Mouse (Mus musculus) hindbrain, embryonic 13.5 days (tissue): Measurements from ENCODE around the gene Zfp46. TPM values are rescaled to one million over a fixed set of nuclear protein-coding genes. Genes with fewer than 3 reads are reported as not detected.

Source experiments
- ATAC-seq: fragments of 200-750 bp; cut with Nextera tagmentation; 2 replicates; pipeline ENCODE4 v1.8.0; 2017; ENCODE audit warnings: moderate TSS enrichment; ENCODE audit not compliant: low FRiP score
- H3K27ac ChIP-seq: fragments of 300-500 bp; sonication (generic); 2 replicates; pipeline ENCODE4 v1.5.1; 2015; ENCODE audit warnings: inconsistent platforms, mild to moderate bottlenecking, moderate library complexity
- H3K27me3 ChIP-seq: fragments of 300-500 bp; sonication (generic); 2 replicates; pipeline ENCODE4 v1.6.1; 2015; ENCODE audit warnings: mild to moderate bottlenecking, inconsistent platforms
- H3K36me3 ChIP-seq: fragments of 300-500 bp; sonication (generic); 2 replicates; pipeline ENCODE4 v1.6.1; 2015; ENCODE audit warnings: mild to moderate bottlenecking, inconsistent platforms
- H3K4me1 ChIP-seq: fragments of 300-500 bp; sonication (generic); replicated peaks from 2 replicates; pipeline ENCODE4 v1.6.1; 2015; ENCODE audit warnings: inconsistent platforms
- H3K4me2 ChIP-seq: fragments of 300-500 bp; sonication (generic); 2 replicates; pipeline ENCODE4 v1.6.1; 2015; ENCODE audit warnings: inconsistent platforms, mild to moderate bottlenecking, moderate library complexity
- H3K4me3 ChIP-seq: fragments of 300-500 bp; sonication (generic); 2 replicates; pipeline ENCODE4 v1.5.1; 2015; ENCODE audit warnings: mild to moderate bottlenecking, inconsistent platforms
- H3K9ac ChIP-seq: fragments of 300-500 bp; sonication (generic); 2 replicates; pipeline ENCODE4 v1.6.1; 2015; ENCODE audit warnings: mild to moderate bottlenecking, inconsistent platforms
- H3K9me3 ChIP-seq: fragments of 300-500 bp; sonication (generic); 2 replicates; pipeline ENCODE4 v1.6.1; 2016; ENCODE audit warnings: inconsistent platforms
- WGBS: fragments of 180-500 bp; shearing (Covaris S2); methylation state at CpG from one replicate; pipeline ENCODE4 v1.1.7; 2015; 5-methylcytosine and 5-hydroxymethylcytosine counted together
- polyA plus RNA-seq: library from polyadenylated mRNA; unstranded; fragments of >200 nt; fragmentation: Nextera tagmentation; extraction: Ambion mirVana; gene quantifications from 2 replicates; pipeline ENCODE4 v1.2.1, GENCODE M21; 2015

The Zfp46 gene
- polyA plus RNA-seq, 1 experiment from 2014 or later: 41.3 TPM

DNA sequence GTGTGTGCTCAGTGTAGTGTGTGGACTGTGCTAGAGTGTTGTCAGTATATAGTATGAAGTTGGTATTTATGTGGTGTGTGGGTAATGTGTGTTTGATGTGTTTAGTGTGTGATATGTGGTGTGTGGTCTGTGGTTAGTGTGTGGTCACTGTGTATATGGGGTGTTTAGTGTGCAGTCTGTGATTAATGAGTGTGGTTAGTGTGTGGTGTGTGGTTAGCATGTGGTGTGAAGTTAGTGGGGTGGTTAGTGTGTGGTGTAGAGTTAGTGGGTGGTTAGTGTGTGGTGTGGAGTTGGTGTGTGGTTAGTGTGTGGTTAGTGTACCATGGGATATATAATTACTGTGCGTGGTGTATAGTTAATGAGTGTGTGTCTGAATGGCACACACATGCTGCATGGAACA lies 15.6 kb upstream of the Zfp46 start:
- Histone ChIP-seq H3K36me3 (no peaks in the 10 kb centered on the region), H3K9me3 (peaks cover 4% of the 10 kb centered on the region; the same call in 1 of the 2 replicates), H3K4me3 (no peak overlapping the region), H3K9ac (no peak overlapping the region), H3K4me2 (no peak overlapping the region), H3K27me3 (peaks cover 6% of the 10 kb centered on the region; the same call in 1 of the 2 replicates), H3K27ac (no peak overlapping the region), H3K4me1 (no peaks in the 10 kb centered on the region)
- whole genome bisulfite sequencing: 91% methylated on average over 1 of the region's 1 CpGs
- ATAC-seq: no peak

DNA sequence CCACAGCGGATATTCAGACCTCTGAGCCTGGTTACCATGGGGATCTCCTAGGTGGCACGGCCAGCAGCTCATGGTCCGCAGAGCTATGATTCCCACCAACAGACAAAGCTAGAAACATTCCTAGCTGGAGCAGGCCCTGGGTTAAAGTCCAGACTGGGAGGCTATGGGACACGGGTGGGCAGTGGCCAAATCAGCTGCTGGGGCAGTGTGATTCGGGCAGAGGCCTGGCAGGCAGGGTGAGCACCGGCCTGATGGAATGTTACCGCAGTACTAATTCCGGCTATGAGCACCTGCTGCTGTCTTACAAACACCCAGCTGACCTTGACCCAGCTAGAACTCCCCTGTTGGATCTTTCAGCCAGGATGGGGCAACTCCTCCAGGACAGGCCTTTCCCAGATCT lies 13.8 kb upstream of the Zfp46 start:
- no peak for ATAC-seq
- Histone ChIP-seq H3K9me3 (peaks cover 4% of the 10 kb centered on the region; the same call in 1 of the 2 replicates), H3K4me2 (no peak overlapping the region), H3K27me3 (no peaks in the 10 kb centered on the region), H3K4me1 (no peaks in the 10 kb centered on the region), H3K36me3 (no peaks in the 10 kb centered on the region), H3K27ac (no peak overlapping the region), H3K9ac (no peak overlapping the region), H3K4me3 (no peak overlapping the region)
- 82% methylated on average over 8 of the region's 8 CpGs for WGBS

- 91% methylated on average over 8 of the region's 8 CpGs for WGBS
- Histone ChIP-seq H3K36me3 (no peaks in the 10 kb centered on the region), H3K27ac (no peak overlapping the region), H3K4me1 (peaks cover 27% of the 10 kb centered on the region), H3K4me3 (no peak overlapping the region), H3K4me2 (no peak overlapping the region), H3K9me3 (no peaks in the 10 kb centered on the region), H3K9ac (no peak overlapping the region), H3K27me3 (0 out of 2 replicates have a peak, but pooled peaks cover 10% of the 10 kb centered on the region)
- ATAC-seq: no peak
These were observed 3.4 kb upstream of the Zfp46 start for GRCm38 (mm10) chr4:136281097-136281496.

DNA sequence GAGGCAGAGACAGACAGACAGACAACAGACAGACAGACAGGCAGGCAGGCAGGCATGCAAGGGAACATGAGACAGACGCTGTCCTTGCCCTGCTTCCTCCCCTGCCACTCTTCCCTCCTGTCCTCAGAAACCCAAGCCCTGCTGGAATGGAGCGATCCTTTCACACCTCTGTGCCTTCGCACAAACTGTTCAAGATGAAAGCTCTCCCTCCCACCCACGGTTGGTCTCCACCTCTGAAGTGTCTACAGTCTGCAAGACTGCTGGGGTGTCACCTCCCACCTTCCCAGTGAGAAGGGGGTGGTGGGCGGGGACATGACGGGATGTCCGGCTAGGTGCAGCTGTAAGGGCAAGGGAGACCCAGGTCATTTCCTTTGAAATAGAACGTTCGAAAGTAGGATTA lies 2.9 kb upstream of the Zfp46 start:
- Histone ChIP-seq H3K4me2 (no peak overlapping the region), H3K4me1 (peaks cover 31% of the 10 kb centered on the region), H3K9me3 (no peaks in the 10 kb centered on the region), H3K4me3 (no peak overlapping the region), H3K27ac (no peak overlapping the region), H3K27me3 (0 out of 2 replicates have a peak, but pooled peaks cover 8% of the 10 kb centered on the region), H3K36me3 (no peaks in the 10 kb centered on the region), H3K9ac (0 out of 2 replicates have a peak overlapping the region, but pooled peaks have one; percentile 24)
- WGBS: 72% methylated on average over 9 of the region's 9 CpGs
- no peak for ATAC-seq

GRCm38 (mm10) chr4:136282621-136283480 lies 1.6 kb upstream of the Zfp46 start:
- no peak for ATAC-seq
- peaks cover 6% of the 10 kb centered on the region for H3K36me3 ChIP-seq
- 15% methylated on average over 10 of the region's 10 CpGs for WGBS
- H3K27me3 ChIP-seq: 0 out of 2 replicates have a peak, but pooled peaks cover 4% of the 10 kb centered on the region
- H3K4me3 ChIP-seq: no peak overlapping the region
- H3K27ac ChIP-seq: peak overlapping the region; percentile 95
- H3K9me3 ChIP-seq: no peaks in the 10 kb centered on the region
- no peak overlapping the region for H3K4me2 ChIP-seq
- peak overlapping the region; percentile 51 for H3K9ac ChIP-seq
- peaks cover 43% of the 10 kb centered on the region for H3K4me1 ChIP-seq

- H3K27me3 ChIP-seq: peaks cover 11% of the 10 kb centered on the region
- no peak for ATAC-seq
- peaks cover 44% of the 10 kb centered on the region for H3K4me1 ChIP-seq
- WGBS: 28% methylated on average over 2 of the region's 2 CpGs
- H3K4me3 ChIP-seq: no peak overlapping the region
- H3K27ac ChIP-seq: peak overlapping the region; percentile 95
- peaks cover 15% of the 10 kb centered on the region for H3K36me3 ChIP-seq
- H3K9me3 ChIP-seq: peaks cover 6% of the 10 kb centered on the region; the same call in 1 of the 2 replicates
- peak overlapping the region; percentile 87; the same call in 1 of the 2 replicates for H3K4me2 ChIP-seq
- no peak overlapping the region for H3K9ac ChIP-seq
These were observed 700 bp upstream of the Zfp46 start for GRCm38 (mm10) chr4:136283783-136284182.

GRCm38 (mm10) chr4:136284891-136285290 lies 408 bp downstream of the Zfp46 start:
- Histone ChIP-seq H3K4me1 (peaks cover 50% of the 10 kb centered on the region), H3K27me3 (peaks cover 22% of the 10 kb centered on the region), H3K4me3 (peak overlapping the region; percentile 73), H3K36me3 (peaks cover 26% of the 10 kb centered on the region), H3K9me3 (peaks cover 8% of the 10 kb centered on the region; the same call in 1 of the 2 replicates), H3K27ac (peak overlapping the region; percentile 95), H3K4me2 (peak overlapping the region; percentile 87), H3K9ac (peak overlapping the region; percentile 88)
- ATAC-seq: 0 out of 2 replicates have a peak, but pooled peaks have one; percentile 3
- 33% methylated on average over 6 of the region's 6 CpGs for WGBS

DNA sequence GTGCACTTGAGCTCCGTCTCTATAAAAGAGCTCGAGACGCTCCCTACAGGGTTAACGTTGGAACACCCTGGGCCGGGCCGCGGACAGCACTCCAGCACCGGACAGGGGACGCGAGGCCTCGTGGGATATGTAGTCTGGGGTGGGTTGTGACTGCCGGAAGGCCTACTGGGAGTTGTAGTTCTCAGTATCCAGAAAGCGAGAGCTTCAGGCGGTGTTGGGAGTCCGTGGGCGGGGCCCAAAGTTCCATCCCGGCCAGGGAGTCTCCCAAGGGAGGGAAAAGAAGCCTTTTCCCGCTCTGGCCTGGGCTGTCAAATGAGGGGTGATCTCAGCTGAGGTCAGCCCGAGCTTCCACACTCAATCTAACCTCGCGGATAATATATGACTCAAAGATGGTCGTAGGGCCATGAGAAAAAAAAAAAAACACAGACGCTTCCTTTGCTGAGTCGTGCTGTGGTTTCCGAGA lies 896 bp downstream of the Zfp46 start:
- Histone ChIP-seq H3K4me2 (peak overlapping the region; percentile 87), H3K27me3 (peaks cover 27% of the 10 kb centered on the region), H3K4me1 (peaks cover 54% of the 10 kb centered on the region), H3K27ac (peak overlapping the region; percentile 95), H3K9ac (peak overlapping the region; percentile 88), H3K4me3 (peak overlapping the region; percentile 73), H3K36me3 (peaks cover 31% of the 10 kb centered on the region), H3K9me3 (peaks cover 8% of the 10 kb centered on the region; the same call in 1 of the 2 replicates)
- WGBS: under 1% methylated on average over 25 of the region's 25 CpGs
- ATAC-seq: peak; percentile 94

DNA sequence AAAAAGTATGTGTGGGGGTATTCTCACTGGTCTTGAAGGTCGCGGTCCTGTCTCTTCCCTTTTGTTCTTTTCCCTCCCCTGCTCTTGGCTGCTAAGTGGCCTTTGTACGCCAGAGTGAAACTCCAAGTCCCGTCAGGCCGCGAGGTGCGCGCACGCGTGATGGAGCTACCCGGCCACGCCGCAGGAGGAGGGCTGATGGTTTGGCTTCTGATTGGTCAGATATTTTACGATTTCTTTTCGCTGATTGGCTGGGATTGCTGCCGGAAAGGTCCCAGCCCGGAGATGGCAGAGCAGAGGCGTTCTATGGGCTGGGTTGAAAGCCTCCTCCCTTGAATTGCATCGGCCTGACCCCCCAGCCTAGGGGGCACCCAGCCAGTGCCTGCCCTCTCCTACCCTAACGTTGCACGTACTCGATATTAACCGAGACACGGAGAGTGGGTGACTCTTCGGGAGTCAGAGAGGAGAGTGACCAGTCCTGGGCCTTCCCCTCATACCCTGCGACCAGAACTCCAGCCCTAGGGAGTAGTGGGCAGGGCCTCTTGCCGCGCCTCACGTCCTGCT lies 1.4 kb downstream of the Zfp46 start:
- peaks cover 36% of the 10 kb centered on the region for H3K36me3 ChIP-seq
- peak overlapping the region; percentile 73 for H3K4me3 ChIP-seq
- H3K4me2 ChIP-seq: peak overlapping the region; percentile 87
- peak overlapping the region; percentile 95 for H3K27ac ChIP-seq
- H3K27me3 ChIP-seq: peaks cover 28% of the 10 kb centered on the region
- H3K4me1 ChIP-seq: peaks cover 60% of the 10 kb centered on the region
- WGBS: under 1% methylated on average over 29 of the region's 29 CpGs
- H3K9me3 ChIP-seq: peaks cover 8% of the 10 kb centered on the region; the same call in 1 of the 2 replicates
- H3K9ac ChIP-seq: peak overlapping the region; percentile 88
- peak; percentile 94 for ATAC-seq

DNA sequence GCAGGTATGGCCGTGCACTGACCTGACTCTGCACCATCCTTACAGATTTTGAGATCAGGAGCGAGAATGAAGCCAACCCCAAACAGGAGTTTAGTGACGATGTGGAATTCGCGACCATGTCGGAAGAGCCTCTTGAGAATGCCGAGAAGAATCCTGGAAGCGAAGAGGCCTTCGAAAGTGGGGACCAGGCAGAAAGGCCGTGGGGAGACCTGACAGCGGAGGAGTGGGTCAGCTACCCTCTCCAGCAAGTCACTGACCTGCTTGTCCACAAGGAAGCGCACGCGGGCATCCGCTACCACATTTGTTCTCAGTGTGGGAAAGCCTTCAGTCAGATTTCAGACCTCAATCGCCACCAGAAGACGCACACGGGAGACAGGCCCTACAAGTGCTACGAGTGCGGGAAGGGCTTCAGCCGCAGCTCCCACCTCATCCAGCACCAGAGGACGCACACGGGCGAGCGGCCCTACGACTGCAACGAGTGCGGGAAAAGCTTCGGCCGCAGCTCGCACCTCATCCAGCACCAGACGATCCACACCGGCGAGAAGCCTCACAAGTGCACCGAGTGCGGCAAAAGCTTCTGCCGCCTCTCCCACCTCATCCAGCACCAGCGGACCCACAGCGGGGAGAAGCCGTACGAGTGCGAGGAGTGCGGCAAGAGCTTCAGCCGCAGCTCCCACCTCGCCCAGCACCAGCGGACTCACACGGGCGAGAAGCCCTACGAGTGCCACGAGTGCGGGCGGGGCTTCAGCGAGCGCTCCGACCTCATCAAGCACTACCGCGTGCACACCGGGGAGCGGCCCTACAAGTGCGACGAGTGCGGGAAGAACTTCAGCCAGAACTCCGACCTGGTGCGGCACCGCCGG lies 5.7 kb downstream of the Zfp46 start:
- Histone ChIP-seq H3K27ac (no peak overlapping the region), H3K4me3 (peak overlapping the region; percentile 2; the same call in 1 of the 2 replicates), H3K4me1 (peaks cover 43% of the 10 kb centered on the region), H3K9me3 (peaks cover 8% of the 10 kb centered on the region; the same call in 1 of the 2 replicates), H3K27me3 (peaks cover 26% of the 10 kb centered on the region), H3K9ac (peak overlapping the region; percentile 61), H3K36me3 (peaks cover 73% of the 10 kb centered on the region), H3K4me2 (peak overlapping the region; percentile 33)
- WGBS: 25% methylated on average over 66 of the region's 66 CpGs
- ATAC-seq: no peak

DNA sequence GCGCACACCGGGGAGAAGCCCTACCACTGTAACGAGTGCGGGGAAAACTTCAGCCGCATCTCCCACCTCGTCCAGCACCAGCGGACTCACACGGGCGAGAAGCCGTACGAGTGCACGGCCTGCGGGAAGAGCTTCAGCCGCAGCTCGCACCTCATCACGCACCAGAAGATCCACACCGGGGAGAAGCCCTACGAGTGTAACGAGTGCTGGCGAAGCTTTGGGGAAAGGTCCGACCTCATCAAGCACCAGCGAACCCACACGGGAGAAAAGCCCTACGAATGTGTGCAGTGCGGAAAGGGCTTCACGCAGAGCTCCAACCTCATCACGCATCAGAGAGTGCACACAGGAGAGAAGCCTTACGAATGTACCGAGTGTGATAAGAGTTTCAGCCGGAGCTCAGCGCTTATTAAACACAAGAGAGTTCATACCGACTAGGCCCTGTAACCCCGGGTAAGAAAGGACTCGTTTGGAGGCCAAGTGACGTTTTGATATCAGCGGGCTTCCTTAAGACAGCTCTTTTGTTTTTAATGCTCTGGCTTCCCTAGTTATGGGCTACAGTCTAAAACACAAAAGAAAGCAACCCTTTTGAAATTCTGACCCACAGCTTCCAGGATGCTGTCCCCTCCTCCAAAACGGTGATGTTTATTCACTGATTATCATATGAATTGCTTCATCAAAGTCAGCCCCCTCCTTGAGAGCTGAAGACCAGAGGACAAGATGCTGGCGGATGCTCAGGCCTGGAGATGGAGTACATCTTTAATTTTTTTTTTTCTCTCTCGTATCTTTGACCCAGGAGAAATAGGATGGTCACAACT lies 6.5 kb downstream of the Zfp46 start:
- H3K9me3 ChIP-seq: peaks cover 8% of the 10 kb centered on the region; the same call in 1 of the 2 replicates
- peak overlapping the region; percentile 2; the same call in 1 of the 2 replicates for H3K4me3 ChIP-seq
- H3K27ac ChIP-seq: no peak overlapping the region
- peak overlapping the region; percentile 33 for H3K4me2 ChIP-seq
- no peak for ATAC-seq
- 30% methylated on average over 39 of the region's 39 CpGs for WGBS
- peaks cover 74% of the 10 kb centered on the region for H3K36me3 ChIP-seq
- peak overlapping the region; percentile 61 for H3K9ac ChIP-seq
- H3K4me1 ChIP-seq: peaks cover 43% of the 10 kb centered on the region
- H3K27me3 ChIP-seq: peaks cover 26% of the 10 kb centered on the region
